Mouse (Mus musculus): ENCODE measurements around the gene Ppib.

- TF ChIP-seq POLR2A (IDR thresholded peaks at IDR 0.05; ENCODE audit: low read depth, low read length) (no peak), RCOR1 (conservative IDR thresholded peaks at IDR 0.05; ENCODE audit: low read depth, low read length) (no peak), CTCF (conservative IDR thresholded peaks at IDR 0.05 in 1 of 2, IDR thresholded peaks at IDR 0.05 in 1 of 2; ENCODE audit: low read depth in 2 of 2, low read length in 2 of 2) (no peak), HCFC1 (IDR thresholded peaks at IDR 0.05; ENCODE audit: low read depth, low read length) (no peak), NRF1 (IDR thresholded peaks at IDR 0.05; ENCODE audit: low read depth, low read length) (no peak), RAD21 (IDR thresholded peaks at IDR 0.05; ENCODE audit: low read depth, low read length) (no peak)
Measured at GRCm38 (mm10) chr9:66070151-66070550, 10.1 kb downstream of the Ppib start.
